ENCODE assay signal across 18 mouse cellular contexts in the genomic region with DNA sequence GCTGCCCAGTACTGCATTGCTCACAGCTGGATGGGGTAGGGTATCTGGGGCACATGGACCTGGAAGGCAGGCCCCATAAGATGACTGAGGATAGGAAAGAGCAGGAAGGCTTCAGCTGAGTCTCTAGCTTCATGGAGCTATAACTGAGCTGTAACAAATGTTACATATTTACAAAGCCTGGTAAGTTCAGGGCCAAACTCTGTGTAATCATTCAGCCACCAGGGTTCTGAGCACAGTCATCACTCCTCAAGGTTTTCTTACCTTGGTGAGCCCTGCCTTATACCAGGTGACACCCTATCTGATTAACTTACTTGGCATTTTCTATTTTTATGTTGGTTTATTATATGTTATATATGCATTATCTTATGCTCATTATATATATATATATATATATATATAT.
"Had no signal": no experiment of that assay in that cellular context is flagged by ENCODE, and none has a peak within 500 bp of the region (broad histone marks: within the 10 kb centered on the region; RNA-seq: fewer than 3 reads in every experiment).

No protein-coding gene starts in this region.

- H3K4me3 ChIP-seq: left cerebral cortex, adult 2 months; liver, embryonic 13.5 days; megakaryocyte, embryonic 14.5 days; midbrain, embryonic 10.5 days; midbrain, embryonic 13.5 days; myocyte; neural tube, embryonic 13.5 days; stomach, embryonic 15.5 days had no signal

- H3K36me3 ChIP-seq: liver, embryonic 13.5 days; midbrain, embryonic 10.5 days; midbrain, embryonic 13.5 days; neural tube, embryonic 13.5 days; stomach, embryonic 15.5 days had no signal

- H3K27ac ChIP-seq: left cerebral cortex, adult 2 months; midbrain, embryonic 10.5 days; midbrain, embryonic 13.5 days; neural tube, embryonic 13.5 days; stomach, embryonic 15.5 days had no signal

- DNase-seq: layer of hippocampus, postnatal 36 days; liver, embryonic 13.5 days; lung, adult 2 months; lung, postnatal 14 days; lung, postnatal 4 days; retina, postnatal 1 day; right cerebral cortex, postnatal 25 days; spleen, adult 18-20 months; thymus, postnatal 25 days had no signal

- H3K27me3 ChIP-seq: neural tube, embryonic 13.5 days; stomach, embryonic 15.5 days had no signal

- H3K4me2 ChIP-seq: liver, embryonic 13.5 days; midbrain, embryonic 13.5 days; neural tube, embryonic 13.5 days; stomach, embryonic 15.5 days had no signal

- H3K9me3 ChIP-seq: liver, embryonic 13.5 days; midbrain, embryonic 10.5 days; midbrain, embryonic 13.5 days; neural tube, embryonic 13.5 days; stomach, embryonic 15.5 days had no signal

- H3K9ac ChIP-seq: liver, embryonic 13.5 days; midbrain, embryonic 13.5 days; neural tube, embryonic 13.5 days; stomach, embryonic 15.5 days had no signal

- ATAC-seq: intestine, postnatal 0 days; midbrain, embryonic 13.5 days; midbrain, embryonic 16.5 days had no signal
